ENCODE assay signal across 13 mouse cellular contexts in the genomic region with DNA sequence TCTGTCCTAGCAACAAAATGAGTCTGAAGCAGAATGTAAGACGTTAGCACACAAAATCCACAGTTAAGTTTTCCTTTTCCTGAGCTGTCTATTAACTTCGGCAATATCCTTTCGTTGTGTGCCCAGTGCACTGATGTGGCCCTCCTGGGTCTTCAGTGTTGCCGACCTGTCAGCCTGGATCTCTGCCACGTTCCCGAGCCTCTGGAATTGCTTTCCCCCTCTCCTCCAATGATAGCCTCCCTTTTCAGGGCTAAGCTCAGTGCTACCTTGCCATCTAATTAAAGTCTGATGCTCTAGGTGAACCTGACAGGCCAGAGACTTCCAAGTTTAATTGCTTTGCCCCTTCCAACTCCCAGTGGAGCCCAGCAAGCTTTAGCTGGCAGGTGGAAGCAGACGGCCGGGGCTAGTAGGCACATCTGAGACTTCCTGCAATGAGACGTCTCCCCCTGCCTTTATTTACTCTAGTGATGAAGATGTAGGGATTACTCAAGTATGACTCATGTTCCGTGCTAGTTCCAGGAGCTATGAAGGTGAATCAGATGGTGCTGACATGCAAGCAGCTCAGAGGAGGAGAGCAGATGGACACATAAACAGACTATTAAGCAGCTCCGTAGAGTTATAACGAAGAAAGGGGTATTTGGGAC.
A peak's percentile ranks its signal among the peaks of the same experiment; 100 is the strongest.
DNase-seq lines count a peak whose midpoint lies in the region; ATAC-seq and TF ChIP-seq lines count a peak whose summit lies in the region.
"Had no signal": no experiment of that assay in that cellular context is flagged by ENCODE, and none has a peak within 500 bp of the region (broad histone marks: within the 10 kb centered on the region; RNA-seq: fewer than 3 reads in every experiment).

No protein-coding gene starts in this region.

- POLR2A ChIA-PET in Patski (lab: Charles Lee), result no interaction called here

- H3K4me3 ChIP-seq in midbrain, embryonic 10.5 days, result no peak overlapping the region
- no peak overlapping the region for H3K4me3 ChIP-seq in midbrain, embryonic 16.5 days (ENCODE audit: low read depth, low read length)
- H3K4me3 ChIP-seq in heart, embryonic 16.5 days (ENCODE audit: low read length), result no peak overlapping the region
- H3K4me3 ChIP-seq in thymus, adult 2 months (ENCODE audit: control insufficient read depth, insufficient read depth, low read length), result no peak overlapping the region
- H3K4me3 ChIP-seq: embryonic facial prominence, embryonic 15.5 days; limb, embryonic 12.5 days had no signal

- no peaks in the 10 kb centered on the region for H3K9me3 ChIP-seq in midbrain, embryonic 10.5 days (replicated peaks)
- H3K9me3 ChIP-seq in midbrain, embryonic 16.5 days (replicated peaks; ENCODE audit: control insufficient read depth, low read length, poor library complexity, severe bottlenecking), result no peaks in the 10 kb centered on the region
- no peaks in the 10 kb centered on the region for H3K9me3 ChIP-seq in heart, embryonic 16.5 days (replicated peaks; ENCODE audit: control insufficient read depth, low read length)
- H3K9me3 ChIP-seq: embryonic facial prominence, embryonic 15.5 days; limb, embryonic 12.5 days had no signal

- CTCF ChIA-PET in Patski (lab: Charles Lee), result interaction anchor here (0.9 kb wide), 1 partner anchor 35 kb away, joined by 3 read pairs; no protein-coding TSS in a partner anchor

- no peaks in the 10 kb centered on the region for H3K27me3 ChIP-seq in midbrain, embryonic 10.5 days (ENCODE audit: low read depth, poor library complexity, severe bottlenecking)
- H3K27me3 ChIP-seq in midbrain, embryonic 16.5 days (ENCODE audit: control insufficient read depth, insufficient read depth, low read depth, low read length), result no peaks in the 10 kb centered on the region
- H3K27me3 ChIP-seq in Patski, result no peaks in the 10 kb centered on the region
- H3K27me3 ChIP-seq in heart, embryonic 16.5 days (ENCODE audit: control insufficient read depth, insufficient read depth, low read length), result no peaks in the 10 kb centered on the region
- H3K27me3 ChIP-seq in thymus, adult 2 months (ENCODE audit: control insufficient read depth, insufficient read depth, low read length), result no peaks in the 10 kb centered on the region
- H3K27me3 ChIP-seq: limb, embryonic 12.5 days had no signal

- no peak for TF ChIP-seq CTCF in Patski (IDR thresholded peaks at IDR 0.05)
- TF ChIP-seq CTCF in thymus, adult 2 months (IDR thresholded peaks at IDR 0.05; ENCODE audit: borderline replicate concordance, control insufficient read depth, extremely low read depth, insufficient read depth, low read length, poor library complexity), result no peak

- H3K4me1 ChIP-seq in midbrain, embryonic 10.5 days, result peaks cover 26% of the 10 kb centered on the region
- H3K4me1 ChIP-seq in midbrain, embryonic 16.5 days (ENCODE audit: control insufficient read depth, insufficient read depth, low read length), result peaks cover 9% of the 10 kb centered on the region
- peaks cover 41% of the 10 kb centered on the region for H3K4me1 ChIP-seq in heart, embryonic 16.5 days (ENCODE audit: control insufficient read depth, insufficient read depth, low read length)
- H3K4me1 ChIP-seq in thymus, adult 2 months (replicated peaks; ENCODE audit: control insufficient read depth, insufficient read depth, low read length), result peaks cover 3% of the 10 kb centered on the region; the same call in 1 of the 2 replicates

- H3K27ac ChIP-seq in midbrain, embryonic 10.5 days (replicated peaks), result peak overlapping the region; percentile 23; the same call in 1 of the 2 replicates
- no peak overlapping the region for H3K27ac ChIP-seq in midbrain, embryonic 16.5 days (ENCODE audit: low read length)
- peak overlapping the region; percentile 81 for H3K27ac ChIP-seq in heart, embryonic 16.5 days (ENCODE audit: low read length)
- H3K27ac ChIP-seq in thymus, adult 2 months (ENCODE audit: control insufficient read depth, insufficient read depth, low read length), result no peak overlapping the region
- H3K27ac ChIP-seq: embryonic facial prominence, embryonic 15.5 days; limb, embryonic 12.5 days had no signal

- in situ Hi-C loops in Patski (cut with MboI; ENCODE audit: low pct_unique_long_range_greater_than_20kb), result loop anchor here (10.0 to 25.0 kb wide), 2 partner anchors 542 to 629 kb away; no protein-coding TSS in a partner anchor

- no peak for ATAC-seq in midbrain, embryonic 16.5 days
- peak; percentile 45 for ATAC-seq in Patski
- no peak for ATAC-seq in heart, embryonic 16.5 days (replicated peaks; ENCODE audit: extremely low read depth, insufficient read depth, low FRiP score)
- ATAC-seq: intestine, embryonic 16.5 days had no signal

- WGBS in midbrain, embryonic 10.5 days, result 79% methylated on average over 12 of the region's 12 CpGs
- WGBS in midbrain, embryonic 16.5 days, result 55% methylated on average over 12 of the region's 12 CpGs
- 48% methylated on average over 12 of the region's 12 CpGs for WGBS in heart, embryonic 16.5 days
- 92% methylated on average over 12 of the region's 12 CpGs for WGBS in thymus, adult 2 months

- no peak for TF ChIP-seq POLR2A in thymus, adult 2 months (IDR thresholded peaks at IDR 0.05; ENCODE audit: control insufficient read depth, extremely low read depth, insufficient read depth, low read length, poor library complexity)

- no peak overlapping the region for H3K4me2 ChIP-seq in midbrain, embryonic 16.5 days (ENCODE audit: low read length)
- H3K4me2 ChIP-seq in heart, embryonic 16.5 days (ENCODE audit: low read depth, low read length), result no peak overlapping the region
- H3K4me2 ChIP-seq: embryonic facial prominence, embryonic 15.5 days; limb, embryonic 12.5 days; lung, embryonic 14.5 days; midbrain, embryonic 11.5 days had no signal

- DNase-seq in frontal cortex, postnatal 36 days (ENCODE audit: low spot score in 2 of 2), result peak; percentile 9 to 13
- DNase-seq in frontal cortex, postnatal 10 days (ENCODE audit: low spot score in 2 of 2), result no peak
- peak; percentile 10 for DNase-seq in midbrain, embryonic 10.5 days (ENCODE audit: low spot score)
- no peak for DNase-seq in Patski (ENCODE audit: low read depth, low spot score)
- no peak for DNase-seq in thymus, adult 2 months
- DNase-seq in layer of hippocampus, postnatal 14 days (ENCODE audit: low spot score in 2 of 2), result no peak
- DNase-seq: lung, embryonic 14.5 days had no signal

- no peak overlapping the region for H3K9ac ChIP-seq in midbrain, embryonic 16.5 days (ENCODE audit: low read depth, low read length)
- H3K9ac ChIP-seq in heart, embryonic 16.5 days (ENCODE audit: low read length), result no peak overlapping the region
- H3K9ac ChIP-seq: embryonic facial prominence, embryonic 15.5 days; limb, embryonic 12.5 days; lung, embryonic 14.5 days had no signal

- H3K36me3 ChIP-seq in midbrain, embryonic 10.5 days, result no peaks in the 10 kb centered on the region
- H3K36me3 ChIP-seq in midbrain, embryonic 16.5 days (ENCODE audit: control insufficient read depth, insufficient read depth, low read length), result no peaks in the 10 kb centered on the region
- H3K36me3 ChIP-seq in heart, embryonic 16.5 days (ENCODE audit: control insufficient read depth, insufficient read depth), result no peaks in the 10 kb centered on the region
- no peaks in the 10 kb centered on the region for H3K36me3 ChIP-seq in thymus, adult 2 months (ENCODE audit: control insufficient read depth, insufficient read depth, low read length)
- H3K36me3 ChIP-seq: embryonic facial prominence, embryonic 15.5 days; limb, embryonic 12.5 days had no signal

Comparison
In these comparisons a context has a peak if more than half of its experiments do, and no peak if none do; other contexts are left out.
1. DNase-seq: peak in frontal cortex, postnatal 36 days (2 of 2) and midbrain, embryonic 10.5 days (single experiment); none in frontal cortex, postnatal 10 days (0 of 2), Patski (single experiment), thymus, adult 2 months (single experiment) and layer of hippocampus, postnatal 14 days (0 of 2).
2. H3K27ac ChIP-seq: peak in midbrain, embryonic 10.5 days (single experiment) and heart, embryonic 16.5 days (single experiment); none in midbrain, embryonic 16.5 days (single experiment) and thymus, adult 2 months (single experiment).